Mouse (Mus musculus) telencephalon, adult 2 months (tissue): Measurements from ENCODE around the gene Trhde.

ENCODE experiments used
- DNase-seq: peaks from one replicate; pipeline ENCODE4 v3.0.0-alpha.2; 2011; ENCODE audit warnings: low read depth, low spot score

Trhde gene

DNA sequence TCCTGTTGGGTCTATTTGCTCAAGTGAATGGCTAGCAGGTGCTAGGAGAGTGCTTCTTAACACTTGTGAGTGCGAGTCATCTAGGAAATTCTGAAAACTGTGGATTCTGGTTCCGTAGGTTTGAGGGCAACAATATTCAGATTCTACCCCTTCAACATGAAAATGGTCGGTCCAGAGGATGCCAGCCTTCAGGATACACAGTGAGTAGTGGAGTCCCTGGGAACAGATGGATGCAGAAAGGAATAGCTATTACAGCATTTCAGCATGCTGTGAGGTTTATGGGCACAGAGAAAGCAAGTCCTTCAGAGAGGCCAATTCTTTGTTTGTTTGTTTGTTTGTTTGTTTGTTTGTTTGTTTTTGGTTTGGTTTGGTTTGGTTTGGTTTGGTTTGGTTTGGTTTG is 65.7 kb downstream of the Trhde start:
- DNase-seq = no peak

DNA sequence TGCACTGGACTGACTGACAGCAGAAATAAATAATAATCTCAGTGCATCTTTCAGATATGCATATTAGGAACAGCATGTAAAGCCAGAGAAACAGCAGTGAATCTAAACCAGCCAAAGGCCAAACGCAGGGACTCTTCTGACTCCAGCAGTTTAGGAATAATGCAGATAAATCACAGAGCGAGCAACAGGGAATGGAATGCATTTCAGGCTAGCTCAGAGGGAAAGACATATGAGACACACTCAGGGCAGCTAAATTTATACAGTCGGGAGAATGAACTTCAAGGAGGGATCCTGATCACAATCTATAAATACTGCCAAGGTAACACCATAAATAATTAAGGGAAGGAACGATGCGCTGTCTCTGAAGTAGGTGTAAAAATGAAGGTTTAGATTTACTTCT is 66.4 kb downstream of the Trhde start:
- DNase-seq = no peak

DNA sequence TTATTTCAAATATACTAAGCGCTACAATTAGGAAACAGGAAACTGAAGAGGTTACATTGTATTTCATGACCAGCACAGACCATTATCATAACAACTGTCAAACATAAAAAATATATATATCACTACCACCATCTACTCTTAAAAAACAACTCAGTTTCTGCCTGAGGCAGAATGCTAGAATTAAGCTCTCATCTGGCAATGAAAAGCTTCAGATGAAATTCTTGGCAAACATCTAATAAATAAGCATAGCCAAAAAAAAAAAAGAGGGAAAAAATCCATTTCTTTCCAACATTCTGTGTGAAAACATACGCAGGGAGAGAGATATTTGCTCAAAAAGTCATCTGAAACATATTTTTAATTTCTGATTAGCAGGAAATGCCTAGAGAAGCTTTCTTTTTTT is 67.0 kb downstream of the Trhde start:
- no peak for DNase-seq

DNA sequence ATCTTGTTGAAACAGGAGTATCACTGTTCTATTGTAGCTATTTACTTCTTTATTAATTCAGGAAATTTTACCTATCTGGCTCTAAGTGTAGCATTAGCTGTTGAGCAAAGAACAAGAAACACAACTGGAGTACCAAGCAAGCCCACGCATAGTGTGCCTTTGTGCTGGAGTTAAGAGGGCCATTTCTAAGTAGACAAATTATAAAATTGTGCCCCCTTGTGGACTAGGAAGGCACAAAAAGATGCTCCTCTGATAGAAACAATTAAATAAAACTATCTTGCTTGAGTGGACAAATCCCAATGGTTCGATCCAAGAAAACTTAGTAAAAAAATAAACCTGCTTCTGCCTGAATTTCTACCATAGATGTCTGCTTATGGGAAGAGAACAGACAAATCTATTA is 76.5 kb downstream of the Trhde start:
- no peak for DNase-seq

DNA sequence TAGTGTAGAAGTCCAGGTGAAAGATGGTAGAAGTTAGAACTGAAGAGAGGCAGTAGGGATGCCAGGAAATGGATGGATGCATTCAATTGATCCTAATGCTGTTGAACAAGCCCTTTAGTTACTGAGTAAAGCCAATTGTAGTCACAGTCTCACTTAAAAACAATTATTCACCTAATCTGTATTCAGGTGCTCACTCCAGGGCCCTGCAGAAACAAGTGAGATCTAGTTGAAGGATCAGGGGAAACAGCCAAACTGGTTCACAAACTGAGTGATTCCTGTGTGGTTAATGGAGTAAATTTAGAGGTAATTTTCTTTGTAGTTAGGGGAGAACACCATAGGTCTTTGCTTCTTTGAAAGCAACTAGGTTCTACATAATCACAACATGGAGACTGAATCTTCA is 100.3 kb downstream of the Trhde start:
- no peak for DNase-seq

DNA sequence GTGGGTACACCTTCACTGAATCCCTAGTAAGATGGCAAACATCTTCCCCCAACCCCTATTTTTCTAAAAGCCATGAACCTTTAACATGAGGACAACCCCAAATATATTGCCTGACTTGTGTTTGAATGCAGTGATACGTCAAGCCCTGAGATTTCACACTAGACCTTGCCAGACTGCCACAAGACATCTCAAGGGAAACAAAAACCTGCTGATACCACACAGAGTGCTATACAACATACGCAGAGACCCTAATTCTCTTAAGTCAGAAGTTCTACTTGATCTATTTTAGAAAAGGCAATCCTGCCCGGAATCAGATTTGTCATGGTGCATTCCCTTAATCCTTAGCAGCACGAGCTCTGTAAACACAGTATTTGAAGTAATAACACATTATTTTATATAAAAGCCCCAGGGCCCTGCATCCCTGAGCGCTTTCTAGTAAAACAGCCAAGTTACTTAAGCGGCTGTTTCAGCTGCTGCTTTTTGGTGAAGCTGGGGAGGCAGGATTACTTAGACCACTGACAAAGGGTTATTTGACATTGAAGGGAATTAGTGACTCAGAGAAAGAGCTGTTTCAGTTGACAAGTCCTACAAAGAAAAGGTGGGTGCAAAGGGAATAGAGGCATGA is 130.2 kb downstream of the Trhde start:
- DNase-seq = no peak

DNA sequence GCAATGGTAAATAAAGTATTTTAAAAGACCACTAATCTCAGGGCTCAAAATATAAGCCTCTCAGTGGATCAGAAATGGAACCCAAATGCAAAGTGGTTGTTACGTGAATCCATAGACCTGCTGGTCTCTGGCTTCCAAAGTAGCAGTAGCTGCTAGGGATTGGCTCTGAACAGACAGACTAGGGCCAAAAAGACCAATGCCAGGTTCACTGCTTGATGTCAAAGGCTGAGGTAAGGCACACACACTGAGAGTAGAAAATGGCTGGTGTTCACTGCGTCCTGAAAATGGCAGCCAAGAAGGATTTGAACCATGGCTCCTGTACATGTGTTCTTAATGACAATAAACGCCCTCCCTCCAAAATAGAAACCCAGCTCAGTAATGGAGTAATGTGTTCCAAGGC is 209.1 kb downstream of the Trhde start:
- DNase-seq = no peak

DNA sequence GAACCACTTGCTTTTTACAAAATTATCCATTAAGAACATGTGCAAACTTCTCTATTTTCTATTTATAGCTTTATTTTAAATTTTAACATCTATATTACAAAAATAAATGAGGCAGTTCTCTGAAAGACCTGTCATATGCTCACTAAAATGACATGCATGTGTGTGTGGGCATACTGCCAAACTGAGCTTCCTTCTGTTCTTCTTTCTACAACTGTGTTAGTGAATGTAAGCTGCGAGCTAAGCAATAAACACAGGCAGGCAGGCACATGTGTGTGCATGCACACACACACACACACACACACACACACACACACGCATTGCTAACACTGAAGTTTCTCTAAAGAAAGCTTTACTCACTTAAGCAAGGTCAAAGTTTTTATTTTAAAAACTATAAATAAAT is 223.2 kb downstream of the Trhde start:
- DNase-seq = peak; percentile 6

DNA sequence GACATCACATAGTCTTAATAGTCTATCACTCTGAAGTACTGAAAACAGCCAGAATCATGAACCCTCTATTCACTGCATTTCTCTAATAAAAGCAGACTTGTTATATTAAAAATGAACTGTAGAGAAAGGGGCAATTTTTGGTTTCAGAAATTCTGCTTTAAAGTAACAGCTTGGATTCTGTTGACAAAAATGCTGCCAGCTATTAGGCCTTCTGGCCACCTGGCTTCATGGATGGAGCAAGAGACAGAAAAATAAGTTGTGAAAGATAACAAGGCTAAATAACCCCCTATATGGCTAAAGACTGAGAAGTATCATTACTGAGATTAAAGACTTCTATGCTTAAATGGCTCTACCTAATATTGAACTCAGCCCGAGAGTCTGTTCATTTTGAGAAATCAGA is 234.2 kb downstream of the Trhde start:
- DNase-seq = no peak

DNA sequence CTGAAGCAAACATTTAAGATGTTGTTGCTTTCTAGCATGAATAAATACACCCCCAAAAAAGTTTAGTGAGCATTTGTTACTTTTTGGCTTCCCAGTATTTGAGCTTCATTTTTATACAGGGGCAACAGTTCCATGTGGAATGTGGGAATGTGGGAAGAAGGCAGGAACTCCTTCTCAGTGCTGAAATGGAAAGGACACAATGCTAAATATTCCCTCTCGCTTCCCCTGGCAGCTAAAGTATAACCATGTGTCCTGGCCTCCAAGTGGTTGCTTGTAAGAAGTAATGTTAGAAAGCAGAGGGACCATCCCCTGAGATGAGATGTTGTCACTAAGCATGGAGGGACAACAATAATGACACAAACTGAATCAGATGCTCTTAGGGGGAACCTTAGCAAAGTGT is 292.9 kb downstream of the Trhde start:
- DNase-seq = peak; percentile 56

DNA sequence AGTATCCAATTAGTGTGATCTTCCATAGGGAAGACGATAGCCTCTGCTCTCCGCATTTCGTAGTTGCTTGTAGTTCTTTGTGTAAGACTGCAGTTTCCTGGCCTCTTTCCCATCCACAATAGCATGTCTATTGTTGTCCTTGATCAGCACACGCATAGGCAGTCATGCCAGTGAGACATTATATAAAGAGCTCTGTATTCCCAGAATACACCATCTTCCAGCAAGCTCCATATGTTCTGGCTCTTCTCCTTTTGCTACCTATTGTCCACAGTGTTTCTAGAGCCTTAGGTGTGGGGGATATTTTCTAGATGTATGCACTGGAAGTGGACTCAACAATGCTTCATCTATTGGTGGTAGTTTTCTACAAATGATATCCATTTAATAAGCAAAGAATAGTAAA is 313.3 kb downstream of the Trhde start:
- DNase-seq = peak; percentile 41

DNA sequence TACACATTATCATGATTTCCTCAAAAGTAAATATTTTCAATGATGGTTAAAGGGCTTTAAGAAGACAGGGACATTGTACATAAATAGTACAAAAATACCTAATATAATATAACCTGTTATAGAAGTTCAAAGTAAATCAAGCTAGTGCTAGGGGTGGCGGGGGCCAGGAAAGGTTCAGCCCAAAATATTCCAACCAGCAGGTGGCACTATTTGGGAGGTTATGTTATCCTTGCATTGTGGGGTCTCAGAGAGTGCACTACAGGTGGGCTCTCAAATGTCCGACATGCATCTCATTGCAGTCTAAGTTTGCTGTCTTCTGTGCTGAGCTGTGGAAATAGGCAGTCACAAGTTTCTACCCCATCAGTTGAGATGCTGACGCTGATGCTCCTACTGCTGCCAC is 346.5 kb downstream of the Trhde start:
- no peak for DNase-seq

DNA sequence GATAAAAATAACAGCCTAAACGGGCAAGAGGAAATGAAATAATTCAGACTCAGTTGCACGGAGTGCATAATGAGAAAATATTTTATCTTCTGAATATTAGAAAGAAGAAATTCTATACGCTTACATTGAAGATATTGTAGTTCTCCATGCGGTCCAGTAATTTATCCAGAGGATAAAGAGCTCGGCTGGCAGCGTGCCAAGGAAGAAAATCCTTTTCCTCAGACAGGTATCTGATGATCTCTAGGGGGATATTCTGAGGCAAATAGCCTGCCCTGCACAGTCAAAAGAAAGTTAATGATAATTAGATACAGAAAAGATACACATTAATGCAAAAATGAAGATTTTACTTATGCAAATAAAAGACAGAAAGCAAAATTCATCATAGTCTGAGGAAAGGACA is 354.0 kb downstream of the Trhde start:
- no peak for DNase-seq

DNA sequence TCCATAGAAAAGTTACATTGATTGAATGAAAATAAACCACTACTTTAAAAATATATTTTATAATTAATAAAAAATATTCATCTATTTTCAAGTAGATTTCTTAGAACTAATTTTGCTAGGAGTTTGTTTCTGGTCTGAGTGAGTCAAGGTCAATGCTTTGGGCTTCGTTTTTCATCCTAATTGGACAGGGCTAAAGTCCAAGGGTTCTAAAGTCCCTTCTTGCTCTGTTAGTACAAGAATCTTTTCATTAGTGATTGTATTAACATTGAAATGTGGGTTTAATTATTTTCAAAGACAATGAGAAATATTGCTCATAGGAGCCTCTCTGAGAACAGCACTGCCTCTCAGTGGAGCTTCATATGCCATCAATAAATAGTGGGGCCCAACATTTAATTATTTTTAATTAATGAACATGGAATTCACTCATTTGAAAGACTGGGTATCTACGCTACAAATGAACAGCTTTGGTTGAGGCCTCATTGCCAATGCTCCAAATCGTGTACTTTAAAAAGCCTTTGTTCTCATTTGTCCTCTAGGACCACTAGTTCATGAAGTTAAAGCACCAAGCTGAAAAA is 383.1 kb downstream of the Trhde start:
- no peak for DNase-seq

DNA sequence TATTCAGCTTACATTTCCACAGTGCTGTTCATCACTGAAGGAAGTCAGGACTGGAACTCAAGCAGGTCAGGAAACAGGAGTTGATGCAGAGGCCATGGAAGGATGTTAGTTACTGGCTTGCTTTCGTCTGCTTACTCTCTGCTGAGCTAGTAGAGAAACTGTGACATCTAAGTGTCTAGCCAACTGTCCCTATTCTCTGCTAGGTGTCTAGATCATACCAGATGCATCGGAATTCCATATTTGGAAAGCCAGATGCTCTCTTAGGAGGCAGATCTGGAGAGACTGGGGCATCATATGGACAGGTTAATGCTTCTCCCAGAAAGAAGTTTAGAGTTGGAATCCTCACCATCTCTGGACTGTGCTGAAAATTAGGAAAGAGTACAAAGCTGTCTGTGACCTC is 386.4 kb downstream of the Trhde start:
- peak; percentile 9 for DNase-seq

DNA sequence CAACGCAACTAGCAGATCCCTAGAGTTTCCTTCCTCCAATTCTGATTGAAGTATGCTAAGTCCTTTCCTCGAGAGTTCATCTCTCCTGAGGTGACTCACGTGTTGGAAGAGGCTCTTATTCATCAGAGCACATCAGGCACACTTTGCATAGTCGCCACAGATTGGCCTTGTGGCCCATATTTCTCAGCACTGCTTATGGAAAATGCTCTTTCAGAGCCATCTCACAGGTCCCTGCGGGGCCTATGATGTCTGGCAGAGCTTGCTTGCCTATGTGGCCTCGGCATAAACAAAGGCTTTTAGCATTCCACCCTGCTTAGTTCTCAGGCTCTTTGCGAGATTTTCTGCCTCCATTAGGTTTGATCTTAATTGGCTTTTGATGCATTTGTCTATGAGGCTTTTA is 396.8 kb downstream of the Trhde start:
- no peak for DNase-seq

DNA sequence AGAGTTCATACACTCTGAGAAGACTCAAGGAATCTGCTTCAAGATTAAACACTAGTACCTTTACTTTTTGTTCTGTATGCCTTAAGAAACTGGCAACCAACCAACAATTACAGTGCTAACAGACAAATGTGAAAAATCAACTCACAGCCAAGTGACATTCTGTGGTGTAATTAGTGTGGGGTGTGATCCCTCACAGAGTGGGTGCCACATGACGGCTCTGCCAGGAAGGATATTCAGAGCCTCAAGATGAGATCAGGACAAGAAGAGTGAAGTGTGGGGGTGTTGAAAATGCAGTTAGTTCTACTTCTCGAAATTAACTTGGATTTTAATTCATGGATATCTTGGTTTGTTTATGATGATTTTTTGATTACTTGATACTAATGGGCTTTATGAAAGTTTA is 398.3 kb downstream of the Trhde start:
- peak; percentile 13 for DNase-seq

DNA sequence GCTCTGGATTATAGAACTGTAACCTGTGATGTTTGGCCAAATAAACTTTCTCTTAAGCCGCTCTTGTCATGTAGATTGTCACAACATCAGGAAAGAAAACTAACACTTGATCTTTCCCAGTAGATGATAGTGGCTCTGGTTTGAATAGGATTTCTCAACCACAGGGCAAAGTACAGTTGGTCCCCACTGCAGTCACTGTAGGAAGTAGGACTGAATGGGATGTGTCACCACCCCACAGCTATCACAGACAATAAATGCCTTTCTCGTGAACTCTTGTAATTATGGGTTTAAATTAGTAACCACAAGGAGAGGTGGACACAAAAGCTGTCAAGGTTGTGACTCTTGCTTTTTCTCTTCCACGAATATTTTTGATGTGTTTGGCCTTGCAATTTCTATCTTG is 431.3 kb downstream of the Trhde start:
- no peak for DNase-seq

DNA sequence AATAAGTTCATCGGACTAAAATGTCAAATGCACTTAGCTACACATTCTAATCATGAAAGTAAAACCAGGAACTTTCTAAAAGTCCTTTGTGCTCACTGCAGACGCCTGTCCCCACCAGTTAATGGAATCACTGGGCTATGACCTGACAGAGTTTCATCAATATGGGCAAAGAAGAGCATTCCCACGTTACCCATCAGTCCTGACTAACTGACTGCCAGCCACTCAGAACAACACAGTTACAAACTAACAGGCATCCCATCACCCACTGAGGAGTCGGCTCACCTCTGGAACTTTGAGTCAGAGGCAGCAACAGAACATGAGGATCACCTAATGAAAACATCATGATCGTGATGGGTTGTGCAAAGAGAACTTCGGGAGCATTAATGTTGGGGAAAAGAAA is 438.7 kb downstream of the Trhde start:
- no peak for DNase-seq

DNA sequence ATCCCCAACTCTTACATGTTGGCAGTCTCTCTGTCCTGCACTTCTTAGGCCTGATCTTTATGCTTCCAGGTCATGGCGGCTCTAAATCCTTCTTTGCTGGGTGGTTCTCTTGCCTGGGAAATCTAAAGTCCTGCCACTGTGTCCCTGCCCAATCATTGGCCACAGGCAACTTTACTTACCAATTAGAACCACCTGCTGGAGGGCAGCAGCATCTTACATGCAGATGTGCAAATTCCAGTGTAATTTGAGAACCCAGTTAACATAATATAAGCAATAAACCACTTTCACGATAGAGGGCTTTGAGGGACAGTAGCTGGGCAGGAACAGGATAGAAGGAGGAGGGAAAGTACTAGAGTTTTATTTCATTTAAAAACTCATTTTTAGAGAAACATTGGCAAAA is 439.5 kb downstream of the Trhde start:
- no peak for DNase-seq
